Mouse (Mus musculus) embryo, embryonic 10 days (tissue): ENCODE results near the gene Polr2c.
"Not testable (repeated sequence)": the region's sequence is repeated elsewhere in the genome, so short reads cannot be mapped to it uniquely, and the experiment has no call there.

Experiments used
- DNase-seq: peaks from one replicate; pipeline ENCODE4 v3.0.0-alpha.2; 2015; ENCODE audit warnings: low spot score

Polr2c gene

GRCm38 (mm10) chr8:94838600-94838999, 18.6 kb upstream of the Polr2c start:
- DNase-seq, result peak; percentile 57

GRCm38 (mm10) chr8:94841183-94841582, 16.1 kb upstream of the Polr2c start:
- DNase-seq, result no peak

- no peak for DNase-seq
Observed at GRCm38 (mm10) chr8:94850049-94850448, 7.2 kb upstream of the Polr2c start.

- DNase-seq, result not testable (repeated sequence)
Observed at GRCm38 (mm10) chr8:94854761-94855160, 2.5 kb upstream of the Polr2c start.

- DNase-seq, result no peak
Observed at GRCm38 (mm10) chr8:94857011-94857345, 272 bp upstream of the Polr2c start.

- peak; percentile 80 for DNase-seq
Observed at GRCm38 (mm10) chr8:94861352-94861910, 4.2 kb downstream of the Polr2c start.

GRCm38 (mm10) chr8:94862487-94863220, 5.4 kb downstream of the Polr2c start:
- no peak for DNase-seq

GRCm38 (mm10) chr8:94863897-94864673, 6.8 kb downstream of the Polr2c start:
- no peak for DNase-seq

- DNase-seq, result no peak
Observed at GRCm38 (mm10) chr8:94865292-94865691, 8.0 kb downstream of the Polr2c start.

- no peak for DNase-seq
Observed at GRCm38 (mm10) chr8:94866921-94867320, 9.7 kb downstream of the Polr2c start.

- no peak for DNase-seq
Observed at GRCm38 (mm10) chr8:94869146-94869545, 11.9 kb downstream of the Polr2c start.

- DNase-seq, result no peak
Observed at GRCm38 (mm10) chr8:94870003-94870402, 12.8 kb downstream of the Polr2c start.

GRCm38 (mm10) chr8:94870474-94871107, 13.3 kb downstream of the Polr2c start:
- DNase-seq, result no peak

GRCm38 (mm10) chr8:94871108-94871894, 14.1 kb downstream of the Polr2c start:
- peak; percentile 78 for DNase-seq

- peak; percentile 39 for DNase-seq
Observed at GRCm38 (mm10) chr8:94872156-94872555, 14.9 kb downstream of the Polr2c start.

GRCm38 (mm10) chr8:94872576-94872975, 15.3 kb downstream of the Polr2c start:
- DNase-seq, result no peak

GRCm38 (mm10) chr8:94874358-94874757, 17.1 kb downstream of the Polr2c start:
- DNase-seq, result peak; percentile 76

- DNase-seq, result peak; percentile 27
Observed at GRCm38 (mm10) chr8:94875096-94875870, 18.0 kb downstream of the Polr2c start.

GRCm38 (mm10) chr8:94875871-94876150, 18.6 kb downstream of the Polr2c start:
- DNase-seq, result no peak

GRCm38 (mm10) chr8:94876197-94876730, 19.0 kb downstream of the Polr2c start, which contains the start of gene Dok4:
Dok4 (minus strand) TSS chr8:94876330.
- peak; percentile 93 for DNase-seq

GRCm38 (mm10) chr8:94876820-94877219, 19.6 kb downstream of the Polr2c start:
- peak; percentile 60 for DNase-seq
